Mouse (Mus musculus) cerebellum, adult 9-10 months (tissue): ENCODE data around the gene Uggt2.

ENCODE experiments used
- DNase-seq: peaks from one replicate; pipeline ENCODE4 v3.0.0; 2022

Gene Uggt2

GRCm38 (mm10) chr14:118980890-118981289 lies 118.3 kb downstream of the Uggt2 start:
- no peak for DNase-seq

- no peak for DNase-seq
Observed at GRCm38 (mm10) chr14:118980358-118980757, 118.9 kb downstream of the Uggt2 start.

- no peak for DNase-seq
Observed at GRCm38 (mm10) chr14:118979571-118980325, 119.5 kb downstream of the Uggt2 start.

GRCm38 (mm10) chr14:118977136-118977816 lies 122.0 kb downstream of the Uggt2 start:
- DNase-seq: no peak

GRCm38 (mm10) chr14:118972268-118972667 lies 127.0 kb downstream of the Uggt2 start:
- DNase-seq: no peak

- no peak for DNase-seq
Observed at GRCm38 (mm10) chr14:118967646-118968045, 131.6 kb downstream of the Uggt2 start.

- DNase-seq: no peak
Observed at GRCm38 (mm10) chr14:118965356-118966000, 133.8 kb downstream of the Uggt2 start.

- DNase-seq: no peak
Observed at GRCm38 (mm10) chr14:118958010-118958409, 141.2 kb downstream of the Uggt2 start.

- DNase-seq: no peak
Observed at GRCm38 (mm10) chr14:118951912-118952583, 147.2 kb downstream of the Uggt2 start.

GRCm38 (mm10) chr14:118948841-118949240 lies 150.4 kb downstream of the Uggt2 start:
- no peak for DNase-seq

- DNase-seq: no peak
Observed at GRCm38 (mm10) chr14:118944702-118945101, 154.5 kb downstream of the Uggt2 start.

GRCm38 (mm10) chr14:118942076-118942475 lies 157.2 kb downstream of the Uggt2 start:
- no peak for DNase-seq

- no peak for DNase-seq
Observed at GRCm38 (mm10) chr14:118940796-118941495, 158.3 kb downstream of the Uggt2 start.

- DNase-seq: peak; percentile 41
Observed at GRCm38 (mm10) chr14:118938551-118938950, 160.7 kb downstream of the Uggt2 start.

- peak; percentile 100 for DNase-seq
Observed at GRCm38 (mm10) chr14:118937533-118938492, 161.4 kb downstream of the Uggt2 start, which contains the start of gene Dnajc3. TSS of gene Dnajc3 (plus strand) at chr14:118937976.

- no peak for DNase-seq
Observed at GRCm38 (mm10) chr14:118936952-118937351, 162.3 kb downstream of the Uggt2 start.

GRCm38 (mm10) chr14:118936236-118936635 lies 163.0 kb downstream of the Uggt2 start:
- DNase-seq: peak; percentile 50
